Mouse (Mus musculus) neural tube, embryonic 14.5 days (tissue): ENCODE measurements around the gene Ruvbl2. TPM values are rescaled to one million over a fixed set of nuclear protein-coding genes. Genes with fewer than 3 reads are reported as not detected.

Experiments used
- ATAC-seq: fragments of 200-750 bp; cut with Nextera tagmentation; 2 replicates; pipeline ENCODE4 v1.8.0; 2017; ENCODE audit warnings: low read depth, mild to moderate bottlenecking, moderate TSS enrichment, moderate library complexity
- H3K27ac ChIP-seq: fragments of 300-500 bp; sonication (generic); 2 replicates; pipeline ENCODE4 v1.5.1; 2014; ENCODE audit warnings: low read depth, mild to moderate bottlenecking, control low read depth, low read length, moderate library complexity, mixed read lengths
- H3K27me3 ChIP-seq: fragments of 300-500 bp; sonication (generic); 2 replicates; pipeline ENCODE4 v1.6.1; 2014; ENCODE audit warnings: low read length; ENCODE audit not compliant: control insufficient read depth, insufficient read depth
- H3K36me3 ChIP-seq: fragments of 300-500 bp; sonication (generic); 2 replicates; pipeline ENCODE4 v1.6.1; 2014; ENCODE audit warnings: low read length, mixed read lengths; ENCODE audit not compliant: control insufficient read depth, insufficient read depth
- H3K4me1 ChIP-seq: fragments of 300-500 bp; sonication (generic); 2 replicates; pipeline ENCODE4 v1.6.1; 2014; ENCODE audit warnings: low read length; ENCODE audit not compliant: control insufficient read depth, insufficient read depth
- H3K4me2 ChIP-seq: fragments of 300-500 bp; sonication (generic); 2 replicates; pipeline ENCODE4 v1.6.1; 2014; ENCODE audit warnings: mild to moderate bottlenecking, low read depth, low read length, control low read depth
- H3K4me3 ChIP-seq: fragments of 300-500 bp; sonication (generic); 2 replicates; pipeline ENCODE4 v1.5.1; 2014; ENCODE audit warnings: low read depth, low read length, control low read depth, mixed read lengths
- H3K9ac ChIP-seq: fragments of 300-500 bp; sonication (generic); replicated peaks from 2 replicates; pipeline ENCODE4 v1.6.1; 2014; ENCODE audit warnings: low read depth, mild to moderate bottlenecking, control low read depth, low read length, mixed read lengths
- H3K9me3 ChIP-seq: fragments of 300-500 bp; sonication (generic); 2 replicates; pipeline ENCODE4 v1.6.1; 2016; ENCODE audit warnings: low read length; ENCODE audit not compliant: control insufficient read depth
- WGBS: fragments of 180-500 bp; shearing (Covaris S2); extraction: QIAGEN DNeasy Blood & Tissue Kit; methylation state at CpG from one replicate; pipeline ENCODE4 v1.1.7; 2014; 5-methylcytosine and 5-hydroxymethylcytosine counted together
- polyA plus RNA-seq: library from polyadenylated mRNA; unstranded; fragments of >200 nt; fragmentation: Nextera tagmentation; extraction: Ambion mirVana; gene quantifications from 2 replicates; pipeline ENCODE4 v1.2.1, GENCODE M21; 2014

Gene Ruvbl2
- polyA plus RNA-seq, 1 experiment from 2014 or later: 95.3 TPM

GRCm38 (mm10) chr7:45420615-45420919 lies 17.3 kb downstream of the Ruvbl2 start, which contains the start of gene Lhb:
TSS of gene Lhb (plus strand) at chr7:45420820.
- Histone ChIP-seq H3K27me3 (peaks cover 40% of the 10 kb centered on the region), H3K36me3 (peaks cover 45% of the 10 kb centered on the region), H3K4me2 (no peak within 1 kb of the TSS), H3K27ac (no peak within 1 kb of the TSS), H3K4me3 (no peak within 1 kb of the TSS), H3K9me3 (no peaks in the 10 kb centered on the region), H3K4me1 (no peaks in the 10 kb centered on the region), H3K9ac (no peak within 1 kb of the TSS)
- 56% methylated on average over 6 of the region's 6 CpGs for WGBS
- ATAC-seq: no peak

- no peaks in the 10 kb centered on the region for H3K9me3 ChIP-seq
- no peak for ATAC-seq
- no peak overlapping the region for H3K9ac ChIP-seq
- WGBS: 10% methylated on average over 27 of the region's 27 CpGs
- H3K4me2 ChIP-seq: no peak overlapping the region
- H3K27ac ChIP-seq: no peak overlapping the region
- no peaks in the 10 kb centered on the region for H3K4me1 ChIP-seq
- H3K4me3 ChIP-seq: no peak overlapping the region
- H3K27me3 ChIP-seq: peaks cover 46% of the 10 kb centered on the region
- H3K36me3 ChIP-seq: peaks cover 42% of the 10 kb centered on the region
Observed at GRCm38 (mm10) chr7:45419859-45420614, 17.9 kb downstream of the Ruvbl2 start.

- Histone ChIP-seq H3K27ac (no peak overlapping the region), H3K9ac (no peak overlapping the region), H3K27me3 (peaks cover 65% of the 10 kb centered on the region), H3K4me2 (no peak overlapping the region), H3K4me3 (no peak overlapping the region), H3K9me3 (no peaks in the 10 kb centered on the region), H3K36me3 (peaks cover 23% of the 10 kb centered on the region), H3K4me1 (peaks cover 4% of the 10 kb centered on the region; the same call in 1 of the 2 replicates)
- ATAC-seq: no peak
- WGBS: 7% methylated on average over 13 of the region's 13 CpGs
Observed at GRCm38 (mm10) chr7:45417962-45418492, 19.9 kb downstream of the Ruvbl2 start.

- Histone ChIP-seq H3K4me3 (no peak overlapping the region), H3K27me3 (peaks cover 76% of the 10 kb centered on the region), H3K4me1 (peaks cover 4% of the 10 kb centered on the region; the same call in 1 of the 2 replicates), H3K36me3 (peaks cover under 1% of the 10 kb centered on the region; the same call in 1 of the 2 replicates), H3K9ac (no peak overlapping the region), H3K4me2 (no peak overlapping the region; the same call in 1 of the 2 replicates), H3K27ac (no peak overlapping the region), H3K9me3 (no peaks in the 10 kb centered on the region)
- ATAC-seq: no peak
- WGBS: 9% methylated on average over 37 of the region's 37 CpGs
Observed at GRCm38 (mm10) chr7:45415636-45416035, 22.3 kb downstream of the Ruvbl2 start.

GRCm38 (mm10) chr7:45414740-45415224 lies 23.1 kb downstream of the Ruvbl2 start:
- Histone ChIP-seq H3K27ac (no peak overlapping the region), H3K27me3 (peaks cover 73% of the 10 kb centered on the region), H3K9me3 (no peaks in the 10 kb centered on the region), H3K4me3 (no peak overlapping the region), H3K9ac (no peak overlapping the region), H3K4me1 (peaks cover 4% of the 10 kb centered on the region; the same call in 1 of the 2 replicates), H3K36me3 (no peaks in the 10 kb centered on the region), H3K4me2 (no peak overlapping the region)
- 43% methylated on average over 12 of the region's 12 CpGs for WGBS
- ATAC-seq: no peak

GRCm38 (mm10) chr7:45413864-45414739 lies 23.8 kb downstream of the Ruvbl2 start:
- Histone ChIP-seq H3K4me1 (peaks cover 4% of the 10 kb centered on the region; the same call in 1 of the 2 replicates), H3K27me3 (peaks cover 77% of the 10 kb centered on the region), H3K4me3 (peak overlapping the region; percentile 44), H3K27ac (no peak overlapping the region), H3K9me3 (no peaks in the 10 kb centered on the region), H3K36me3 (no peaks in the 10 kb centered on the region), H3K9ac (peak overlapping the region; percentile 42), H3K4me2 (peak overlapping the region; percentile 84)
- no peak for ATAC-seq
- 2% methylated on average over 27 of the region's 27 CpGs for WGBS

- ATAC-seq: peak; percentile 39; the same call in 1 of the 2 replicates
- WGBS: 4% methylated on average over 43 of the region's 45 CpGs
Observed at GRCm38 (mm10) chr7:45413113-45413863, 24.6 kb downstream of the Ruvbl2 start, which contains the start of gene Ntf5. TSS of gene Ntf5 (plus strand) at chr7:45413695.

GRCm38 (mm10) chr7:45412421-45412820 lies 25.5 kb downstream of the Ruvbl2 start:
- H3K36me3 ChIP-seq: no peaks in the 10 kb centered on the region
- no peak for ATAC-seq

More at GRCm38 (mm10) chr7:45413113-45413863, 24.6 kb downstream of the Ruvbl2 start, which contains the start of gene Ntf5:
- Histone ChIP-seq H3K27ac (no peak within 1 kb of the TSS), H3K9ac (peak within 1 kb of the TSS; percentile 42), H3K27me3 (peaks cover 73% of the 10 kb centered on the region), H3K36me3 (no peaks in the 10 kb centered on the region), H3K4me3 (peak within 1 kb of the TSS; percentile 44), H3K9me3 (no peaks in the 10 kb centered on the region), H3K4me1 (peaks cover 4% of the 10 kb centered on the region; the same call in 1 of the 2 replicates), H3K4me2 (peak within 1 kb of the TSS; percentile 84)

More at GRCm38 (mm10) chr7:45412421-45412820, 25.5 kb downstream of the Ruvbl2 start:
- Histone ChIP-seq H3K27me3 (peaks cover 73% of the 10 kb centered on the region), H3K9ac (no peak overlapping the region), H3K4me1 (peaks cover 4% of the 10 kb centered on the region; the same call in 1 of the 2 replicates), H3K4me2 (no peak overlapping the region), H3K4me3 (no peak overlapping the region), H3K9me3 (no peaks in the 10 kb centered on the region), H3K27ac (no peak overlapping the region)
- WGBS: 72% methylated on average over 2 of the region's 2 CpGs
